Mouse (Mus musculus) forebrain, embryonic 15.5 days (tissue): ENCODE measurements around the gene Apol9a. TPM values are rescaled to one million over a fixed set of nuclear protein-coding genes. Genes with fewer than 3 reads are reported as not detected.

Experiments
- ATAC-seq: fragments of 200-750 bp; cut with Nextera tagmentation; replicated peaks from 2 replicates; pipeline ENCODE4 v1.8.0; 2017; ENCODE audit warnings: mild to moderate bottlenecking, moderate TSS enrichment, moderate library complexity
- H3K27ac ChIP-seq: fragments of 300-500 bp; sonication (generic); replicated peaks from 2 replicates; pipeline ENCODE4 v1.5.1; 2015; ENCODE audit warnings: mild to moderate bottlenecking, inconsistent platforms
- H3K27me3 ChIP-seq: fragments of 300-500 bp; sonication (generic); 2 replicates; pipeline ENCODE4 v1.6.1; 2015; ENCODE audit warnings: inconsistent platforms
- H3K36me3 ChIP-seq: fragments of 300-500 bp; sonication (generic); 2 replicates; pipeline ENCODE4 v1.6.1; 2015; ENCODE audit warnings: mild to moderate bottlenecking, inconsistent platforms
- H3K4me1 ChIP-seq: fragments of 300-500 bp; sonication (generic); 2 replicates; pipeline ENCODE4 v1.6.1; 2015; ENCODE audit warnings: inconsistent platforms
- H3K4me2 ChIP-seq: fragments of 300-500 bp; sonication (generic); replicated peaks from 2 replicates; pipeline ENCODE4 v1.6.1; 2015; ENCODE audit warnings: mild to moderate bottlenecking, inconsistent platforms
- H3K4me3 ChIP-seq: fragments of 300-500 bp; sonication (generic); 2 replicates; pipeline ENCODE4 v1.5.1; 2015; ENCODE audit warnings: mild to moderate bottlenecking, inconsistent platforms
- H3K9ac ChIP-seq: fragments of 300-500 bp; sonication (generic); replicated peaks from 2 replicates; pipeline ENCODE4 v1.6.1; 2015; ENCODE audit warnings: mild to moderate bottlenecking, inconsistent platforms
- H3K9me3 ChIP-seq: fragments of 300-500 bp; sonication (generic); 2 replicates; pipeline ENCODE4 v1.6.1; 2016; ENCODE audit warnings: inconsistent platforms
- WGBS: fragments of 180-500 bp; shearing (Covaris S2); methylation state at CpG from one replicate; pipeline ENCODE4 v1.1.7; 2015; ENCODE audit warnings: mixed read lengths; 5-methylcytosine and 5-hydroxymethylcytosine counted together
- polyA plus RNA-seq: library from polyadenylated mRNA; unstranded; fragments of >200 nt; fragmentation: Nextera tagmentation; extraction: Ambion mirVana; gene quantifications from 2 replicates; pipeline ENCODE4 v1.2.1, GENCODE M21; 2015

Apol9a gene
- polyA plus RNA-seq, 1 experiment from 2014 or later, result 0.11 TPM

- no peak overlapping the region for H3K27ac ChIP-seq
- H3K9ac ChIP-seq, result no peak overlapping the region
- peaks cover 25% of the 10 kb centered on the region for H3K4me1 ChIP-seq
- WGBS, result 90% methylated on average over 12 of the region's 12 CpGs
- H3K9me3 ChIP-seq, result no peaks in the 10 kb centered on the region
- no peak overlapping the region for H3K4me2 ChIP-seq
- no peak for ATAC-seq
- H3K27me3 ChIP-seq, result no peaks in the 10 kb centered on the region
- H3K4me3 ChIP-seq, result no peak overlapping the region
- H3K36me3 ChIP-seq, result no peaks in the 10 kb centered on the region
Observed at GRCm38 (mm10) chr15:77368818-77369320, 42.1 kb downstream of the Apol9a start.

- Histone ChIP-seq H3K4me1 (peaks cover 33% of the 10 kb centered on the region), H3K9me3 (no peaks in the 10 kb centered on the region), H3K4me2 (peak overlapping the region; percentile 16; the same call in 1 of the 2 replicates), H3K27ac (peak overlapping the region; percentile 96), H3K36me3 (no peaks in the 10 kb centered on the region), H3K9ac (0 out of 2 replicates have a peak overlapping the region, but pooled peaks have one; percentile 29), H3K27me3 (no peaks in the 10 kb centered on the region), H3K4me3 (peak overlapping the region; percentile 19; the same call in 1 of the 2 replicates)
- peak; percentile 64; the same call in 1 of the 2 replicates for ATAC-seq
- WGBS, result 0% methylated on average over 13 of the region's 13 CpGs
Observed at GRCm38 (mm10) chr15:77368148-77368547, 42.8 kb downstream of the Apol9a start.

GRCm38 (mm10) chr15:77367504-77367903 lies 43.4 kb downstream of the Apol9a start:
- peak overlapping the region; percentile 96 for H3K27ac ChIP-seq
- H3K4me2 ChIP-seq, result no peak overlapping the region
- H3K4me1 ChIP-seq, result peaks cover 36% of the 10 kb centered on the region
- no peak; the same call in 1 of the 2 replicates for ATAC-seq
- no peak overlapping the region for H3K9ac ChIP-seq
- 41% methylated on average over 8 of the region's 8 CpGs for WGBS
- no peaks in the 10 kb centered on the region for H3K36me3 ChIP-seq
- H3K27me3 ChIP-seq, result no peaks in the 10 kb centered on the region
- no peaks in the 10 kb centered on the region for H3K9me3 ChIP-seq
- no peak overlapping the region for H3K4me3 ChIP-seq

- Histone ChIP-seq H3K4me1 (peaks cover 36% of the 10 kb centered on the region), H3K36me3 (no peaks in the 10 kb centered on the region), H3K9ac (peak overlapping the region; percentile 48), H3K4me3 (peak overlapping the region; percentile 34), H3K27ac (peak overlapping the region; percentile 96), H3K4me2 (peak overlapping the region; percentile 58), H3K27me3 (no peaks in the 10 kb centered on the region), H3K9me3 (no peaks in the 10 kb centered on the region)
- peak; percentile 70 for ATAC-seq
- WGBS, result under 1% methylated on average over 26 of the region's 26 CpGs
Observed at GRCm38 (mm10) chr15:77366706-77367484, 44.0 kb downstream of the Apol9a start.

- H3K4me3 ChIP-seq, result no peak overlapping the region
- no peak overlapping the region for H3K9ac ChIP-seq
- ATAC-seq, result no peak
- no peaks in the 10 kb centered on the region for H3K9me3 ChIP-seq
- H3K36me3 ChIP-seq, result no peaks in the 10 kb centered on the region
- H3K27ac ChIP-seq, result peak overlapping the region; percentile 96
- WGBS, result 64% methylated on average over 9 of the region's 9 CpGs
- H3K27me3 ChIP-seq, result no peaks in the 10 kb centered on the region
- peaks cover 36% of the 10 kb centered on the region for H3K4me1 ChIP-seq
- H3K4me2 ChIP-seq, result peak overlapping the region; percentile 58; the same call in 1 of the 2 replicates
Observed at GRCm38 (mm10) chr15:77365700-77366570, 45.0 kb downstream of the Apol9a start.

GRCm38 (mm10) chr15:77364026-77364425 lies 46.9 kb downstream of the Apol9a start:
- 78% methylated on average over 3 of the region's 3 CpGs for WGBS
- Histone ChIP-seq H3K4me3 (no peak overlapping the region), H3K9me3 (no peaks in the 10 kb centered on the region), H3K4me1 (peaks cover 43% of the 10 kb centered on the region), H3K27ac (peak overlapping the region; percentile 62), H3K27me3 (no peaks in the 10 kb centered on the region), H3K4me2 (no peak overlapping the region), H3K36me3 (no peaks in the 10 kb centered on the region), H3K9ac (no peak overlapping the region)
- ATAC-seq, result no peak

- H3K4me1 ChIP-seq, result peaks cover 47% of the 10 kb centered on the region
- no peak for ATAC-seq
Observed at GRCm38 (mm10) chr15:77363578-77363977, 47.4 kb downstream of the Apol9a start.

GRCm38 (mm10) chr15:77362952-77363351 lies 48.0 kb downstream of the Apol9a start:
- Histone ChIP-seq H3K9me3 (no peaks in the 10 kb centered on the region), H3K4me1 (peaks cover 52% of the 10 kb centered on the region), H3K4me3 (no peak overlapping the region), H3K4me2 (no peak overlapping the region), H3K9ac (no peak overlapping the region), H3K36me3 (no peaks in the 10 kb centered on the region), H3K27ac (peak overlapping the region; percentile 62; the same call in 1 of the 2 replicates), H3K27me3 (no peaks in the 10 kb centered on the region)
- 32% methylated on average over 5 of the region's 5 CpGs for WGBS
- no peak for ATAC-seq

More at GRCm38 (mm10) chr15:77363578-77363977, 47.4 kb downstream of the Apol9a start:
- Histone ChIP-seq H3K4me3 (no peak overlapping the region), H3K9ac (no peak overlapping the region), H3K36me3 (no peaks in the 10 kb centered on the region), H3K4me2 (no peak overlapping the region), H3K9me3 (no peaks in the 10 kb centered on the region), H3K27ac (peak overlapping the region; percentile 62), H3K27me3 (no peaks in the 10 kb centered on the region)
- WGBS, result 14% methylated on average over 6 of the region's 6 CpGs

GRCm38 (mm10) chr15:77359905-77360304 lies 51.0 kb downstream of the Apol9a start:
- H3K4me2 ChIP-seq, result no peak overlapping the region
- H3K4me1 ChIP-seq, result peaks cover 50% of the 10 kb centered on the region
- no peaks in the 10 kb centered on the region for H3K36me3 ChIP-seq
- WGBS, result 94% methylated on average over 8 of the region's 8 CpGs
- H3K27me3 ChIP-seq, result no peaks in the 10 kb centered on the region
- ATAC-seq, result no peak
- H3K27ac ChIP-seq, result no peak overlapping the region
- H3K9ac ChIP-seq, result no peak overlapping the region
- no peaks in the 10 kb centered on the region for H3K9me3 ChIP-seq
- H3K4me3 ChIP-seq, result no peak overlapping the region

- Histone ChIP-seq H3K36me3 (no peaks in the 10 kb centered on the region), H3K4me1 (peaks cover 54% of the 10 kb centered on the region), H3K27ac (peak overlapping the region; percentile 64; the same call in 1 of the 2 replicates), H3K27me3 (no peaks in the 10 kb centered on the region), H3K4me2 (no peak overlapping the region), H3K9ac (peak overlapping the region; percentile 62; the same call in 1 of the 2 replicates), H3K4me3 (no peak overlapping the region), H3K9me3 (no peaks in the 10 kb centered on the region)
- no peak for ATAC-seq
- WGBS, result 71% methylated on average over 9 of the region's 9 CpGs
Observed at GRCm38 (mm10) chr15:77359486-77359885, 51.4 kb downstream of the Apol9a start.

GRCm38 (mm10) chr15:77359084-77359483 lies 51.9 kb downstream of the Apol9a start:
- Histone ChIP-seq H3K27me3 (no peaks in the 10 kb centered on the region), H3K36me3 (no peaks in the 10 kb centered on the region), H3K4me2 (peak overlapping the region; percentile 56), H3K27ac (peak overlapping the region; percentile 64), H3K4me3 (peak overlapping the region; percentile 34), H3K9ac (peak overlapping the region; percentile 62), H3K4me1 (peaks cover 55% of the 10 kb centered on the region), H3K9me3 (no peaks in the 10 kb centered on the region)
- ATAC-seq, result no peak
- 13% methylated on average over 6 of the region's 6 CpGs for WGBS
